Mouse (Mus musculus): ENCODE results near the gene Rassf3. TPM values are rescaled to one million over a fixed set of nuclear protein-coding genes. Genes with fewer than 3 reads are reported as not detected.

Rassf3 gene
- polyA plus RNA-seq, 1 experiment: 20.4 TPM

DNA sequence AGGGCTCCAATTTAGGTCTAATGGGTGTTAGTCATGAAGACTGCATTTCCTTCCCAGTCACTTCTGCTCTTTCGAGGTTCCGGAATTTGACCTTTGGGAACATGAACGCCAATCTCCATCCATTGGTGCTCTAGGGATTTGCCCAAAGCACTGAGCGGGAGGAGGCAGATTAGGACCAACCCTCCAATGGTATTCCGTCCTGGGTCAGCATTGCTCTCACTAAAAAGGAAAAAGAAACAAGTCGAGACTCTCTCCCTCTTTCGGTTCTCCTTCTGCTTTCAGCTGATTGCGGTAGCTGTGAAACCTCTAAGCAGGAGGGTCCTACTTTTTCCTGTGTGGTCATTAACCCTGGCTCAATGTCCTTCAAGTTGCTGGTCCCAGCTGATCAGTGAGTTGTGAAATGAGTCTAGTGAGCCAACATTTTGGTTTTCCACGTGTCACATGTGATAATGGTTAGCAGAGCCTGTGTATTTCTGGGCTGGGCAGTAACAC, 110.3 kb downstream of the Rassf3 start:
- TF ChIP-seq POLR2A (IDR thresholded peaks at IDR 0.05; ENCODE audit: low read depth, low read length): no peak
- no peak for TF ChIP-seq CTCF (IDR thresholded peaks at IDR 0.05; ENCODE audit: extremely low read depth, insufficient read depth, insufficient read length, insufficient replicate concordance)
- H3K27me3 ChIP-seq (ENCODE audit: control insufficient read depth, insufficient read depth, low read length): no peaks in the 10 kb centered on the region
- WGBS: 2% methylated on average over 9 of the region's 9 CpGs
- peak overlapping the region; percentile 97 for H3K4me3 ChIP-seq (ENCODE audit: extremely low read depth, insufficient read depth, insufficient read length)
- H3K36me3 ChIP-seq (ENCODE audit: control insufficient read depth, insufficient read depth, low read length): no peaks in the 10 kb centered on the region; the same call in 1 of the 2 replicates
- H3K27ac ChIP-seq (ENCODE audit: insufficient read depth, low read length): peak overlapping the region; percentile 93
- no peaks in the 10 kb centered on the region; the same call in 1 of the 2 replicates for H3K4me1 ChIP-seq (ENCODE audit: control insufficient read depth, insufficient read depth, insufficient read length)
- peak in 1 of 2 experiments; percentile 26 for DNase-seq (ENCODE audit: low read depth in 1 of 2, low spot score in 2 of 2)

DNA sequence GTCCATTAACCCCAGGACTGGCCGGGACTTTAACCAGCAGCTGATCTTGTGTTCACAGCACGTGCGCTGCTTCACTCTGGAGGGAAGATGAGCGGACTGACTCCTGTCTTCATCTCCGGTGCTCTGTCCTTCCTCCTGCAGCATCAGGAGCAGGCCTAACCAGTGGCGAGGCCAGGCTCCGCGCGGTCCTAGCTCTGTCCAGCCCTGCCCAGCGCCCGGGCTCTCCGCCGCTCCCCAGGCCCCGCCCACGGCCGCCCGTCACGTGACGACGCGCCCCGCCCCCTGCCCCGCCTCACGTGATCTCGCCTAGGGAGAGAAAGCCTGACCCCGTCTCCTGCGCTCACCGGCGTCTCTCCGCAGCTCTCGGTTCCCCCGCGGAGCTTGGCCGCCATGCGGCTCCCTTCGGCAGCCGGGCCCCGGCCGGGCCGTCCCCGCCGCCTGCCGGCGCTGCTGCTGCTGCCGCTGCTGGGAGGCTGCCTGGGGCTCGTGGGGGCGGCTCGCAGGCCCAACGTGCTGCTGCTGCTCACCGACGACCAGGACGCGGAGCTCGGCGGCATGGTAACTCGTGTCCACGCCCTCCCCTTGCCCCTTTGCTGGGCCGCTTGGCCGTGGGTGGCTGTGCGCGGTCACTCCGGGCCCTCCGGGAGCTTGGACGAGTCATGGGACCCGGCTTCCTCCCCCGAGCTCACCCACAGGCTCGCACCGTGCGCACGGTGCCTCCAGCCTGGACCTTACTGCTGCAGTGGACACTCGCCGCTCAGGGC, 111.2 kb downstream of the Rassf3 start, which contains the start of gene Gns:
Gene Gns (plus strand): TSS at position 290 of the 764 bp plus-strand sequence.
- H3K27ac ChIP-seq (ENCODE audit: insufficient read depth, low read length): peak within 1 kb of the TSS; percentile 93
- peak; percentile 54 to 74 for DNase-seq (ENCODE audit: low read depth in 1 of 2, low spot score in 2 of 2)
- no peaks in the 10 kb centered on the region for H3K36me3 ChIP-seq (ENCODE audit: control insufficient read depth, insufficient read depth, low read length)
- TF ChIP-seq POLR2A (IDR thresholded peaks at IDR 0.05; ENCODE audit: low read depth, low read length): peak; percentile 78; the same call in 1 of the 2 replicates
- no peak for TF ChIP-seq CTCF (IDR thresholded peaks at IDR 0.05; ENCODE audit: extremely low read depth, insufficient read depth, insufficient read length, insufficient replicate concordance)
- no peaks in the 10 kb centered on the region; the same call in 1 of the 2 replicates for H3K4me1 ChIP-seq (ENCODE audit: control insufficient read depth, insufficient read depth, insufficient read length)
- WGBS: under 1% methylated on average over 72 of the region's 72 CpGs
- no peaks in the 10 kb centered on the region for H3K27me3 ChIP-seq (ENCODE audit: control insufficient read depth, insufficient read depth, low read length)
- H3K4me3 ChIP-seq (ENCODE audit: extremely low read depth, insufficient read depth, insufficient read length): peak within 1 kb of the TSS; percentile 97

DNA sequence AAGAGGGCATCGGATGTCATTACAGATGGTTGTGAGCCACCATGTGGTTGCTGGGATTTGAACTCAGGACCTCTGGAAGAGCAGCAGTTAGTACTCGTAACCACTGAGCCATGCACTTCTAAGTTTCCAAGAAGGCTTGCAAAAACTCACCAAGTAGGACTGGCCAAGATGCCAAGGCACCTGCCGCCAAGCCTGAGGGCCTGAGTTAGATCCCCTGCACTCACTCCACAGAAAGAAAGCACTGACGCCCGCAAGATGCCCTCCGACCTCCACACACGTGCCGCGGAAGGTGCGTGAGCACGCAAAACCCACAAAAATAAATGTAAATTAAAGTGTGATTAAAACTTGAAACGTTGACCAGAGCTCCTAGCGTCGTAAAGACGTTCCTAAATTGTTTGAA, 111.8 kb downstream of the Rassf3 start:
- no peak for TF ChIP-seq POLR2A (IDR thresholded peaks at IDR 0.05; ENCODE audit: low read depth, low read length)
- TF ChIP-seq CTCF (IDR thresholded peaks at IDR 0.05; ENCODE audit: extremely low read depth, insufficient read depth, insufficient read length, insufficient replicate concordance): no peak
- Histone ChIP-seq H3K36me3 (ENCODE audit: control insufficient read depth, insufficient read depth, low read length) (no peaks in the 10 kb centered on the region), H3K27me3 (ENCODE audit: control insufficient read depth, insufficient read depth, low read length) (no peaks in the 10 kb centered on the region), H3K4me3 (ENCODE audit: extremely low read depth, insufficient read depth, insufficient read length) (peak overlapping the region; percentile 97), H3K4me1 (ENCODE audit: control insufficient read depth, insufficient read depth, insufficient read length) (no peaks in the 10 kb centered on the region; the same call in 1 of the 2 replicates), H3K27ac (ENCODE audit: insufficient read depth, low read length) (no peak overlapping the region)
- DNase-seq (ENCODE audit: low read depth in 1 of 2, low spot score in 2 of 2): no peak
- 15% methylated on average over 15 of the region's 15 CpGs for WGBS

DNA sequence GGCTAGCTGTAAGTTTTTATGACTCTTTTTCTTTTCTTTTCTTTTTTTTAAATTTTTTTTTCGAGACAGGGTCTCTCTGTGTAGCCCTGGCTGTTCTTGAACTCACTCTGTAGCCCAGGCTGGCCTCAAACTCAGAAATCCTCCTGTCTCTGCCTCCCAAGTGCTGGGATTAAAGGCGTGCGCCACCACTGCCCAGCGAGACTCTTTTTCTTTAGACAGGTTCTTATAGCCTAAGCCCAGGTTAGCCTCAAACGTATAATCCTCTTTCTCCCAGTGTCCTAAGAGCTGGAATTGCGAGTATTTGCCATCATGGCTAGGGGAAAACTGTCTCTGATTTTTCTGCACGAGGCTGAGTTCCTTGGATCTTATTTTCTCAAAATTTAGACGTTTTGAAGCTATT, 112.9 kb downstream of the Rassf3 start:
- Histone ChIP-seq H3K36me3 (ENCODE audit: control insufficient read depth, insufficient read depth, low read length) (no peaks in the 10 kb centered on the region), H3K27me3 (ENCODE audit: control insufficient read depth, insufficient read depth, low read length) (no peaks in the 10 kb centered on the region), H3K4me3 (ENCODE audit: extremely low read depth, insufficient read depth, insufficient read length) (no peak overlapping the region), H3K27ac (ENCODE audit: insufficient read depth, low read length) (no peak overlapping the region), H3K4me1 (ENCODE audit: control insufficient read depth, insufficient read depth, insufficient read length) (no peaks in the 10 kb centered on the region)
- no peak for DNase-seq (ENCODE audit: low read depth in 1 of 2, low spot score in 2 of 2)
- 89% methylated on average over 8 of the region's 8 CpGs for WGBS
- TF ChIP-seq CTCF (IDR thresholded peaks at IDR 0.05; ENCODE audit: extremely low read depth, insufficient read depth, insufficient read length, insufficient replicate concordance) (no peak), POLR2A (IDR thresholded peaks at IDR 0.05; ENCODE audit: low read depth, low read length) (no peak)

DNA sequence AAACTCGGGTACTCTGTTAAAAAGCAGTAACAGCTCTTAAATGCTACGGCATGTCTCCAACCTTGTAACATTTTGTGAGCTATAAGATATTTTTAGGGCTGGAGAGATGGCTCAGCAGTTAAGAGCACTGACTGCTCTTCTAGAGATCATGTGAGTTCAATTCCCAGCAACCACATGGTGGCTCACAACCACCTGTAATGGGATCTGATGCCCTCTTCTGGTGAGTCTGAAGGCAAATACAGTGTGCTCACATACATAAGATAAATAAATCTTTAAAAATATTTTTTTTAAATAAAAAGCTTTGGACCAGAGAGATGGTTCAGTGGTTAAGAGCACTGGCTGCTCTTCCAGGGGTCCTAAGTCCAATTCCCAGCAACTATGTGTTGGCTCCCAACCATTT, 115.8 kb downstream of the Rassf3 start:
- 94% methylated on average over 2 of the region's 2 CpGs for WGBS
- Histone ChIP-seq H3K27ac (ENCODE audit: insufficient read depth, low read length) (no peak overlapping the region), H3K36me3 (ENCODE audit: control insufficient read depth, insufficient read depth, low read length) (no peaks in the 10 kb centered on the region), H3K27me3 (ENCODE audit: control insufficient read depth, insufficient read depth, low read length) (0 out of 2 replicates have a peak, but pooled peaks cover 2% of the 10 kb centered on the region), H3K4me1 (ENCODE audit: control insufficient read depth, insufficient read depth, insufficient read length) (no peaks in the 10 kb centered on the region), H3K4me3 (ENCODE audit: extremely low read depth, insufficient read depth, insufficient read length) (no peak overlapping the region)
- TF ChIP-seq POLR2A (IDR thresholded peaks at IDR 0.05; ENCODE audit: low read depth, low read length): no peak
- no peak for TF ChIP-seq CTCF (IDR thresholded peaks at IDR 0.05; ENCODE audit: extremely low read depth, insufficient read depth, insufficient read length, insufficient replicate concordance)
- no peak for DNase-seq (ENCODE audit: low read depth in 1 of 2, low spot score in 2 of 2)

Other genes with a start within 250 kb of the Rassf3 start
- gene Tbc1d30, start 125.1 kb downstream of the Rassf3 start, polyA plus RNA-seq (2012; rRNA removed): 0.78 and 1.3 TPM in 2 replicates
- gene Gns, start 111.3 kb downstream of the Rassf3 start, polyA plus RNA-seq (2012; rRNA removed): 66.8 and 181 TPM in 2 replicates
- 8.6 and 9.8 TPM in 2 replicates for gene Tbk1, start 110.4 kb upstream of the Rassf3 start, polyA plus RNA-seq (2012; rRNA removed)
- 44.0 and 63.8 TPM in 2 replicates for gene Xpot, start 150.0 kb upstream of the Rassf3 start, polyA plus RNA-seq (2012; rRNA removed)
- 0.02 TPM in 1 of 2 replicates, not detected in the other for gene D930020B18Rik, start 165.2 kb upstream of the Rassf3 start, polyA plus RNA-seq (2012; rRNA removed)